Mouse (Mus musculus): ENCODE measurements around the gene 6330409D20Rik. TPM values are rescaled to one million over a fixed set of nuclear protein-coding genes. Genes with fewer than 3 reads are reported as not detected.
A peak's percentile ranks its signal among the peaks of the same experiment; 100 is the strongest.

The 6330409D20Rik gene
- not detected for total RNA-seq (2021)
- long read RNA-seq, experiment 1 = 0 reads
- long read RNA-seq, experiment 2 = 0 reads

- no peak for DNase-seq
Observed at GRCm38 (mm10) chr2:32740916-32741272, at the start of gene 6330409D20Rik. TSS of gene 6330409D20Rik (minus strand) at chr2:32741016.

GRCm38 (mm10) chr2:32788581-32788980 lies 47.8 kb upstream of the 6330409D20Rik start:
- no peak for DNase-seq

- DNase-seq = no peak
Observed at GRCm38 (mm10) chr2:32787176-32787575, 46.4 kb upstream of the 6330409D20Rik start.

GRCm38 (mm10) chr2:32784048-32784681 lies 43.3 kb upstream of the 6330409D20Rik start, which contains the start of gene Cfap157:
TSS of gene Cfap157 (minus strand) at chr2:32784428.
- no peak for DNase-seq

- no peak for DNase-seq
Observed at GRCm38 (mm10) chr2:32781710-32782109, 40.9 kb upstream of the 6330409D20Rik start.

DNA sequence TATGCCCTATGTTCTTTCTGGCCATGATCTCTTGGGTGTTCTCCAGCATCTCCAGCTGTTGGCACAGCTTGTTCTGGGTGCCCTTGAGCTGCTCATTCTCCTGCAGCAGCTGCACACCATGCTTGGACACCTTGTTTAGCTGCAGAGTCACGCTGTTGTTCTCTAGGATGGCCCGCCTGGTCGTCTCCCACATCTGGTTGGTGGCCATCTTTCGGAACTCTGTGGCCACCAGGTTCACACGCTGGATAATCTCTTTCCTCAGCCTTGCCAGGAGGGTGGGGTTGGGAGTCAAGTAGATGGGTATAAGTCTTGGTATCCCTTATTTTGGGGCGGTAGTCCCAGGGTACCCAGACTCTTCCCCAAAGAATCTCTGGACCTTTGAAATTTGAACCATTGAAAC lies 38.9 kb upstream of the 6330409D20Rik start:
- DNase-seq = no peak

DNA sequence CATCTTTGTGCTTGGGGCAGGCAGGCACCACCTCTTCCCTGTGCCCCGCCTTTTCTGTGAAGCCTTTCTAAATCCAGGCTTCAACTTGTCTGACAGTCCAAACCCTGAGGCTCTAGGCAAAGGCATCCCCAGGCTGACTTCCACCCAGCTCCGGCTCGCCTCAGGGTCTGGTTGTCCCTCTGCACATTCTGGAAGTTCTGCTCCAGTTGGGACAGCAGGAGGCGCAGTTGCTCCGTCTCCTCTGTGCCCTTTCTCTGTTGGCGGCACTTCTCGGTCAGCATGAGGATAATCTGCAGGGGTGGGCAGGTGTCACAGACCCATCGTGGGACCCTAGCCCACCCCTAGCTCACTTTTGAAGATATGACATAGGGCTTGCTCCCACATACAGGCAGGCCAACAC lies 38.3 kb upstream of the 6330409D20Rik start:
- peak; percentile 59 for DNase-seq

- no peak for DNase-seq
Observed at GRCm38 (mm10) chr2:32778081-32778480, 37.3 kb upstream of the 6330409D20Rik start.

DNA sequence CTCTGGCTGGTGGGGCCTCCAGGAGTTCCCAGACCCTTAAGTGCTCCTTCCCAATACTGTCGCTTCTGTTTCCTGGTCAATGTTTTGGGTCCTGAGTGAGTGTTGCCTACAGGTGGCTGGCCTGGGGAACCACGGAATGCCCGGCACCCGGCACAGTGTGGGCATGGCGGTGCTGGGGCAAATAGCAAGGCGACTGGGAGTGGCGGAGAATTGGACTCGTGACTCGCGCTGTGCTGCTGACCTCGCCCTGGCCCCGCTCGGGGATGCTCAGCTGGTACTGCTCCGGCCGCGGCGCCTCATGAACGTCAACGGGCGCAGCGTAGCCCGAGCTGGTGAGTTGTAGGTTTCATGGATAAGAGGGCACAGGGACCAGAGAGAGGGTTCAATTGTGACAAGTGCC lies 35.4 kb upstream of the 6330409D20Rik start:
- DNase-seq = no peak

- DNase-seq = peak; percentile 97
Observed at GRCm38 (mm10) chr2:32775359-32776074, 34.7 kb upstream of the 6330409D20Rik start, which contains the start of the genes Ttc16 and Ptrh1. TSS of gene Ttc16 (minus strand) at chr2:32775633. TSS of gene Ptrh1 (plus strand) at chr2:32775786.

GRCm38 (mm10) chr2:32772626-32773279 lies 31.9 kb upstream of the 6330409D20Rik start:
- DNase-seq = no peak

- no peak for DNase-seq
Observed at GRCm38 (mm10) chr2:32771886-32772285, 31.1 kb upstream of the 6330409D20Rik start.

GRCm38 (mm10) chr2:32769327-32770085 lies 28.7 kb upstream of the 6330409D20Rik start:
- DNase-seq = no peak

- no peak for DNase-seq
Observed at GRCm38 (mm10) chr2:32768661-32769285, 28.0 kb upstream of the 6330409D20Rik start.

DNA sequence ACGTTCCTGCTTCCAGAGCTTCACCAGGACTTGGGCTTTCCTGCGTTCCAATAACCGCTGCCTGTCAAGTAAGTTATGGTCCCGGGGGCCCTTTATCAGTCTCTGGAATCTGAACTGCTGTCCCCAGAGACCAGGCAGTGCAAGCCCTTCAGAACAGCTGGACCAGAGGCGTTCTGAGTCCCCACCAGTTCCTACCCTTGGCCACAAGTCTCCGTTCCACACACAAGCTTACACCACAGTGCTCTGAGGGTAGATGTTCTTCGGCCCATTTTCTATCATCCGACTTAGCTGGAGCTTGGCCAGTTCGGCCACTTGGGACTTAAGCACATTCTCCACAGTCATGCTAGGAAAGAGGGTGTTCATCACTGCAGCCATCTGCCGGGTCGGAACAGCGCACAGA lies 26.4 kb upstream of the 6330409D20Rik start:
- no peak for DNase-seq

- no peak for DNase-seq
Observed at GRCm38 (mm10) chr2:32763353-32763752, 22.5 kb upstream of the 6330409D20Rik start.

- no peak for DNase-seq
Observed at GRCm38 (mm10) chr2:32761859-32762258, 21.0 kb upstream of the 6330409D20Rik start.

GRCm38 (mm10) chr2:32761361-32761760 lies 20.5 kb upstream of the 6330409D20Rik start:
- no peak for DNase-seq

GRCm38 (mm10) chr2:32759001-32759400 lies 18.2 kb upstream of the 6330409D20Rik start:
- no peak for DNase-seq

- DNase-seq = no peak
Observed at GRCm38 (mm10) chr2:32758503-32758902, 17.7 kb upstream of the 6330409D20Rik start.

GRCm38 (mm10) chr2:32757056-32757845 lies 16.4 kb upstream of the 6330409D20Rik start, which contains the start of gene Tor2a:
TSS of gene Tor2a (plus strand) at chr2:32757234.
- peak; percentile 97 for DNase-seq

Measured in gastrocnemius, postnatal 25 days (tissue).